Mouse (Mus musculus) C2C12 (cell line): Measurements from ENCODE around the gene Trhde.

Experiments used
- CTCF ChIP-seq: IDR thresholded peaks from one replicate; pipeline ENCODE4 v1.5.1; 2011; ENCODE audit not compliant: control insufficient read depth, insufficient read depth, insufficient read length
- USF1 ChIP-seq: IDR thresholded peaks from one replicate; pipeline ENCODE4 v1.6.1; 2011; ENCODE audit warnings: low read depth, mild to moderate bottlenecking, control low read depth, moderate library complexity

- no peak for TF ChIP-seq USF1
- TF ChIP-seq CTCF: no peak
Observed at GRCm38 (mm10) chr10:114725591-114725990, 76.5 kb downstream of the Trhde start.
